Mouse (Mus musculus) megakaryocyte, adult 5-6 weeks (primary cell): Measurements from ENCODE around the gene Xrra1. TPM values are rescaled to one million over a fixed set of nuclear protein-coding genes. Genes with fewer than 3 reads are reported as not detected.

Source experiments
- ATAC-seq: 2 replicates; pipeline ENCODE4 v1.8.0; 2016; ENCODE audit warnings: mild to moderate bottlenecking, inconsistent platforms; ENCODE audit not compliant: poor library complexity, severe bottlenecking
- total RNA-seq, 2 experiments: library from RNA; stranded (forward) in 1 of 2; stranded (reverse) in 1 of 2; fragments of 153-499, 151-499 nt in 1 of 2; fragments of 221-1000, 200-1000 nt in 1 of 2; gene quantifications; 2 replicates each; pipeline versions ENCODE4 v1.2.3 to v1.2.4; 2015 to 2017

Gene Xrra1
- total RNA-seq, 2 experiments from 2014 or later, result 0.11 TPM; not detected in 1

- no peak for ATAC-seq
These were observed 8.4 kb upstream of the Xrra1 start for GRCm38 (mm10) chr7:99850534-99850933.

DNA sequence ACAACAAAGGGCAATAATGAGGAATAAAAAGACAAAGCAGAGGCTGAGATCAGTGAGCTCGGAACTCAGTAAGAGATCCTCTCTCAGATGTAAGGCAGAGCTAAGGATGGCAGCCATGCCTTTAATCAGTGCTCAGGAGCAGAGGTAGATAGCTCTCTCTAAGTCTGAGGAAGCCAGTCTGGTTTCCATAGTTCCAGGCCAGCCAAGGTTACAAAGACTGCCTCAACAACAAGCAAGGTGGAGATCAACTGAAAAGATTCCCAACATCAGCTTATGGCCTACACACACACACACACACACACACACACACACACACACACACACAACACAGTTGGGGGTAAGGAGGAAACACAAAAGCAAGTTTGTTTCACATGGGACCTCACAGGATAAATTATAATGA, 7.8 kb upstream of the Xrra1 start:
- no peak for ATAC-seq

GRCm38 (mm10) chr7:99851618-99852017, 7.3 kb upstream of the Xrra1 start:
- no peak for ATAC-seq

DNA sequence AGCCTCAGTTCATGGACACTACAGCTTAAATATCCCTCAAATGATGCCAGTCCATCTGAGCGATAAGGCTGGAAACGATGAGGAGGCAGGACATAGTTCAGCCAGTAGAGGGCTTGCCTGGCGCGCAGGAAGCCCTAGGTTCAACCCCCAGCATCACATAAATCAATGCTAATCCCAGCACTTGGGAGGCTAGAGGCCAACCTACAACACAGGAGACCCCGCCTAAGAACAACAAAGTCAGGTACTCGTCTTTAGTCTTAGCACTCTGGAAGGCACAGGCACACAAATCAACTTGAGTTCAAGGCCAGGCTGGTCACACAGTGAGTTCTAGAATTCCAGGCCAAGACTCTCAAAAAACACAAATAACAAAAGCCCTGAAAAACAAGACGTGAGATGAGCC, 5.6 kb upstream of the Xrra1 start:
- ATAC-seq, result no peak

DNA sequence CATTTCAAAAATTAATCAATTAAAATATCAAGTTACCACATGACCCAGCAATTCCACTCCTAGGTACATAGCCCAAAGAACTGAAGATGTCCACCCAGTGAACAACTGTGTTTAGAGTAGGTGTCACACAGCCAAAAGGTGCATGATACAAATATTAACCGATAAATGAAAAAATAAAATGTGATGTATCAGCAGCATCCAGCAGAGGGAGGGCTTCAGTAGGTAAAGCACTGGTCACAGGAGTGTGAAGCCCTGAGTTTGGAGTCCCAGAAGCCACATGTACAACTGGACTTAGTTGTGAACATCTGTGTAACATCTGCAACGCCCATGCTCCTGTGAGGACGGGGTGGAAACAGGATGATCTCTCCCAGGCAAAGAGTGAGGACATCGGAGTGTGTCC, 4.6 kb upstream of the Xrra1 start:
- no peak for ATAC-seq

DNA sequence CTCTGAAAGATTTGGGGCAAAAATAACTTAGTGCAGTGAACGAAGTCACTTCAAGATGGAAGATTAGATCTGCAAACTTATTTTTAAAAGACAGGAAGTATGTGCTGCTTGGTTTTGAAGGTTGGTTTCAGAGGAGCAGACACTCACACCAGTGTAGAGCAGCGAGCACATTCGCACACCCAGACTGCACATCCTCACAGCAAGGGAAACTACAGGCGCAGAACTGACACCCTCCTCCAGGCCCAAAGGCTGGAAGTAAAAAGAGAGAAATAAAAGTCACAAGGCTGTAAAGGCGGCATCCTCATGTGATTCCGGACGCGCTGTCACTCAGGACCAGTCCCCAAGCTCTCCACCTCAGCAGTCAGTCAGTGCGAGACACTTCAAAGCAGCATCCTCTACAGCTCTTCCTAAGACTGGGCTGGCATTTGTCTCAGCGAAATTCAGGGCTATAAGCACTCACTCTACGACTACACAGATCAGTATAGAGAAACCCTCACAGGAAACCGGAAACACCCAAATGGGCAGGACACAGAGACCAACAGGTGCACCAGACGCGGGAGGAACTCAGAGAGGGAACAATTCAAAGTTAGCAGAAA, 2.6 kb upstream of the Xrra1 start:
- ATAC-seq, result no peak

DNA sequence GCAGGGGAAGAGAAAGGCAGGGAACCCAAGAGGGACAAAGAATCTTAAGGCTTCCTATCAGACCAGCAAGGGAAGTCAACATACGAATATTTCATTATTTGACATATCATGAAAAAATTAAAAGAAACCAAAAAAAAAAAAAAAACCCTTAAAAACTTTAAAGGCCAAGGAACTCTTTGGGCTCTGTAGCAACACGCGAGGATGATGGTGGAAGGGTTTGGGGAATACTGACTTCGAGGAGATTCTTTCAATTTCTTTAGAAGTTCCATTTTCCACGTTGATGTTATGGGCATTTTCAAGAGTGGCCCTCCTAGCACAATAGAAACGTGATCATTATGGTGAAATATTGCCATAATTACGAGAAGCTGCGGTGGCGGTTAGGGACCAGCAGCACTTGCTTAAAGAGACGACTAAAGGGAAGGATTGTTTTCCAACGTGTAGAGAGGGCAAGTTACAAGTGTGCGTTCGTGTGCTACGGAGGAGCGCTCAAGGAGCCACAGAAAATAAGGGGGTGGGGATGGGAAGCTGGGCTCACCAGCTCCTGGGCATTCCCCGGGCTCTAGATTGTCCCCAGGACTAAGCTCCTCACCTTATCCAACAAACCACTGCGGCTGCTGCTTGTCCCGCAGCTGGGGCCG, 622 bp upstream of the Xrra1 start:
- peak; percentile 6 for ATAC-seq

- no peak for ATAC-seq
These were observed 4.4 kb downstream of the Xrra1 start, which contains the start of gene Spcs2 for GRCm38 (mm10) chr7:99863362-99863761. Gene Spcs2 (minus strand): TSS chr7:99863462.

- no peak for ATAC-seq
These were observed 5.5 kb downstream of the Xrra1 start for GRCm38 (mm10) chr7:99864241-99865028.

DNA sequence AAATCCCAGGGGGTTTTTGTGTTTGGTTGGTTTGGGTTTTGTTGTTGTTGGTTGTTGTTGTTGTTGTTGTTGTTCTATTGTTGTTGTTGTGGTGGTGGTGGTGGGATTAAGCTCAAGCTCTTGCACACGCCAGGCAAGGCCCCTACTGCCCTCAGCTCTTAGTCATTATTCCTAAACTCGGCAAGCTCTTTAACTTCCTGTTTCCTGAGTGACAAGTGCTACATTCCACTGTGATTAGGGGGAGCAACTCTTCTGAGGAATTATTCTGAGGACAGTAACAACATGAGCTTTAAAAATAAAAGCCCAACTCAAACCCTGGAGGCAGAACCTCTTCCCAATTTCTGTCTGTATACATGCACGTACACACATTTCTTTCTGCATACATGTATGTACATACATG, 6.3 kb downstream of the Xrra1 start:
- peak; percentile 56; the same call in 1 of the 2 replicates for ATAC-seq

GRCm38 (mm10) chr7:99869296-99869695, 10.4 kb downstream of the Xrra1 start:
- peak; percentile 49 for ATAC-seq

DNA sequence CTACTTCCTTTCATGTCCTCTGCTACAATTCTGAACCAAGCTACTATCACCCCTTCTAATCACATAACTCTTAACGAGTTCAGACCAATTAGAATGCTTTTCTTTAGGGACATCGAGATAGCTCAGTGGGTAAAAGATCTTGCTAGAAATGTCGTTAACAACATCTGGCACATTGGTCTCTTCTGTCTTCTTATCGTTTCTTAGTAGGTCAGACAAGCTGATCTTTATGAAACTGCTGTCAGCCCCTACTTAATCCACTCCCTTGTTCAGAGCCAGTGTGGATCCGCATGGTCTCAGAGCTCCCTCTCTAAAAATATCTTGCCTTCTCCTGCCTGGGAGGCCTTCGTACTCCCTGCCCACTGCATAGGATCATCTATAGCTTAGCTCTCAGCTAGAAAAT, 15.0 kb downstream of the Xrra1 start:
- ATAC-seq, result no peak

DNA sequence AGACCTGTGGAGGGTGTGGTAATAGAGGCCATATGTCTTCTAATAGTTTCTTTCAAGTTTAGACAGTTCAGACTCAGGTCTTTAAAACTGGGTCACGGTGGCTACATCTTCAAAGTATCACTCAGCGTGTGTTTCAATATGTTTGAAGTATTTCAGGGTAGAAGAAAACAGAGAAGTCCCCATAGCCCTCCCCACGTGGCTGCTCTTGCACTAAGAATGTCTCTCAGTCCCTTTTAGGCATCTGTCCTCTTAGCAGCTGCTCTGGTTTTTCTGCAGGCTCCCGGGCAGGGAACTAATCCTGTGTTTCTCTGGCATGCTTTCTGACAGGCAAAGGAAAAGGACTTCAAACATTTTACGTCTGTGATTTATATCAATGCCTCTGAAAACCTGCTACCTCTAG, 17.0 kb downstream of the Xrra1 start:
- no peak for ATAC-seq

- ATAC-seq, result peak; percentile 86
These were observed 17.4 kb downstream of the Xrra1 start for GRCm38 (mm10) chr7:99876345-99876744.

- no peak for ATAC-seq
These were observed 19.3 kb downstream of the Xrra1 start for GRCm38 (mm10) chr7:99878254-99878653.

DNA sequence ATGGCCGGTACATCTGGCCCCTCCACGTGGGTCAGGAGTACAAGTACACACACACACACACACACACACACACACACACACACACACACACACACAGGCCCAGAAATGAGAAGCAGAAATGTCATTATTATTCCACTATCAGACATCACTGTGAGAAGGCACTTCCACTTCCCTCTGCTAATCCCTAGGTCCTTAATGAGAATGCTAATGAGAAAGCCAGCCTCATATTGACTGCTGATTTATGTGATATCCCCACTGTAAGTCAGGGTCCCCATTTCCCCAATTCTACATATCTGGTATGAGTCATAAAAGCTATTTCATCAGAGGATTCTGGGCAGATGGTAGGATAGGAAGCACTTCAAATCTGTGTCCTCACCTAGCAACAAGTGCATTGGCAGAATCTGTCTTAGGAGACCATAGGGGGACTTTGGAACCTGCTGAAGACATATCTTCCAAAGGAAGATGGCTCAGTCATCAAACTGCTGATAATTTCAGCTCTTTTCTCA, 28.4 kb downstream of the Xrra1 start:
- peak; percentile 64 for ATAC-seq

- ATAC-seq, result peak; percentile 47
These were observed 28.8 kb downstream of the Xrra1 start for GRCm38 (mm10) chr7:99887743-99888142.

- ATAC-seq, result peak; percentile 55
These were observed 30.4 kb downstream of the Xrra1 start for GRCm38 (mm10) chr7:99889175-99889880.

- ATAC-seq, result no peak
These were observed 31.3 kb downstream of the Xrra1 start for GRCm38 (mm10) chr7:99890168-99890755.

- ATAC-seq, result no peak
These were observed 32.6 kb downstream of the Xrra1 start for GRCm38 (mm10) chr7:99891471-99891870.

DNA sequence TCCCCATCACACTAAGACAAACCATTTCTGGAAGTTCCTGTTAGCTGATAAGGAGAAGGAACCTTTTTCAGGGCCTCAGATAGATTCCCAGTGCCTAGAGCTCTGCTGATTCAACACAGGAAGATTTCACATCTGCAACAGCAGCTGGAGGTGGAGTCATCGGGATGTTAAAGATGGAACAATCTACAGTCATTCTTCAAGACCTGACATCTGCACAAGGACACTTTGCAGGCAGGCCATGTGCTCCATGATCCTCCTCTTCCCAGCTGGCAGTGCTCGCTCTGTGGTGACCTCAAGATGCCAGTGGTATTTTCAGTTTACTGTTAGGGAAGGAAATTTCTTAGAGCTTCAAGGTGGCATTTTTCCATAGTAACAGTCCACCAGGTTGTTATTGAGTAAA, 33.4 kb downstream of the Xrra1 start:
- no peak for ATAC-seq
